Mouse (Mus musculus) neural tube, embryonic 13.5 days (tissue): ENCODE measurements around the gene Itga3. TPM values are rescaled to one million over a fixed set of nuclear protein-coding genes. Genes with fewer than 3 reads are reported as not detected.

Experiments
- ATAC-seq: fragments of 200-750 bp; cut with Nextera tagmentation; 2 replicates; pipeline ENCODE4 v1.8.0; 2017; ENCODE audit warnings: low read depth, mild to moderate bottlenecking, moderate TSS enrichment, moderate library complexity
- H3K27ac ChIP-seq: fragments of 300-500 bp; sonication (generic); replicated peaks from 2 replicates; pipeline ENCODE4 v1.5.1; 2015; ENCODE audit warnings: moderate library complexity, mild to moderate bottlenecking, inconsistent platforms
- H3K27me3 ChIP-seq: fragments of 300-500 bp; sonication (generic); 2 replicates; pipeline ENCODE4 v1.6.1; 2015; ENCODE audit warnings: mild to moderate bottlenecking, inconsistent platforms
- H3K36me3 ChIP-seq: fragments of 300-500 bp; sonication (generic); 2 replicates; pipeline ENCODE4 v1.6.1; 2015; ENCODE audit warnings: mild to moderate bottlenecking, inconsistent platforms
- H3K4me1 ChIP-seq: fragments of 300-500 bp; sonication (generic); replicated peaks from 2 replicates; pipeline ENCODE4 v1.6.1; 2015; ENCODE audit warnings: inconsistent platforms
- H3K4me2 ChIP-seq: fragments of 300-500 bp; sonication (generic); 2 replicates; pipeline ENCODE4 v1.6.1; 2015; ENCODE audit warnings: inconsistent platforms, mild to moderate bottlenecking, moderate library complexity
- H3K4me3 ChIP-seq: fragments of 300-500 bp; sonication (generic); 2 replicates; pipeline ENCODE4 v1.5.1; 2015; ENCODE audit warnings: mild to moderate bottlenecking, inconsistent platforms
- H3K9ac ChIP-seq: fragments of 300-500 bp; sonication (generic); 2 replicates; pipeline ENCODE4 v1.6.1; 2015; ENCODE audit warnings: moderate library complexity, mild to moderate bottlenecking, inconsistent platforms
- H3K9me3 ChIP-seq: fragments of 300-500 bp; sonication (generic); 2 replicates; pipeline ENCODE4 v1.6.1; 2016; ENCODE audit warnings: inconsistent platforms
- WGBS: fragments of 180-500 bp; shearing (Covaris S2); methylation state at CpG from one replicate; pipeline ENCODE4 v1.1.7; 2015; 5-methylcytosine and 5-hydroxymethylcytosine counted together
- polyA plus RNA-seq: library from polyadenylated mRNA; unstranded; fragments of >200 nt; fragmentation: Nextera tagmentation; extraction: Ambion mirVana; gene quantifications from 2 replicates; pipeline ENCODE4 v1.2.1, GENCODE M21; 2015

The Itga3 gene
- polyA plus RNA-seq, 1 experiment from 2014 or later = 12.0 TPM

DNA sequence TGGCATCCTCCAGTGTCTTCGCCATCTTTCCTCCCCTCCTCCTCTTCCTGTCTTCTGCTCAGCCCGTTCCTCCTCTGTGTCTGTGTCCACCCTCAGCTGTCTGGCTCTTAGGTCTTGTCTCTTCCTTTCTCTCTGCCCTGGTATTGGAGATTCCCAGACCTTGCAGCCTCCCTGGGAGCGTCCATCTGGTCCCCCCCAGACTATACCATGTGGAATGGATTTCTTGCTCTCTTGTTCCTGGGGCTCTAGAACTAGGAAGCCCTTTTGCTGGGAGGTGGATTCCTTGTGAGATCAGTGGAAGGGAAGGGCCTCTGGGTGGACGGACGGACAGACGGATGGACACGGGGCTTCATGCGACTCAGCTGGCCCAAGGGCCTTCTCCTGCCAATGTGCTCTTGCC, 80.5 kb downstream of the Itga3 start:
- Histone ChIP-seq H3K4me2 (peak overlapping the region; percentile 99), H3K9ac (peak overlapping the region; percentile 99), H3K4me1 (peaks cover 91% of the 10 kb centered on the region), H3K27ac (no peak overlapping the region), H3K9me3 (no peaks in the 10 kb centered on the region), H3K27me3 (no peaks in the 10 kb centered on the region), H3K36me3 (peaks cover 52% of the 10 kb centered on the region), H3K4me3 (peak overlapping the region; percentile 97)
- WGBS = 86% methylated on average over 8 of the region's 8 CpGs
- ATAC-seq = no peak

DNA sequence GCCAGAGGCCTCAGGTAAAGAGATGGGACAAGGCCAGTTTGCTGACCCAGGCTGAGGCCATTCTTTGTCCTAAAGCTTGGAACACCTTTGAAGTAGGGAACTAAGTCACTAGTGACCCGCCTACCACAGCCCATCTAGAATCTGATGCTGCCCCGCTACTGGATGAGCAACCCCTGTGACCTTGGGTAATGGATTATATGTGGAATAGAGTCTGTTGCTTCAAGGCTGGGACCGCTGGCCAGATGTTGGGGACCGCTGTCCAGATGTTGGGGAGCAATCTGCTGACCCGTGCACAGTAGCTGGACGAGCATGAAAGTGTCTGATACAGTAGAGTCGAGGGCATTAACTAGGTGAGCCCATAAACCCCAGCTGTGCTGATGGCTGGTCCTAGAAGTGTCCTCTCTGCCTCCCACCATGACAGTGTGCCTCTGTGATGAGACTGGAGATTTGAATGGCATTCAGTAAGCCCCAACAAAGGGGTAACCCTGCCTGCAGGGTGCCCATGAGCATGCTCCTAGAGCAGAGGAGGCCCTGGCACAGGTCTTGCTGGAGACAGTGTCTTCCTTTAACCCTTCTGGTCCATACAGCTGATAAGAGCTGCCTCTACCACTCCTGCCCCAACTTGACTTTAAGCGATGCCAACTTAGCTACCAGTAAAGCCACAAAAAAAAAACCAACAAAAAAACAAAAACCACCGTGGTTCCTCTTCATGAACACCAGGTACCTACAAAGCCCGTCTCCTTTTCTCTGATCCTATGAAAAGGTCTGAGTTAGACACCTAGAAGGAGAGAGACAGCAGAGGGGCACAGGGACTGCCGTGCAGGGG, 81.4 kb downstream of the Itga3 start:
- Histone ChIP-seq H3K4me3 (peak overlapping the region; percentile 97), H3K27ac (no peak overlapping the region), H3K9me3 (no peaks in the 10 kb centered on the region), H3K4me1 (peaks cover 87% of the 10 kb centered on the region), H3K4me2 (peak overlapping the region; percentile 99), H3K9ac (peak overlapping the region; percentile 99), H3K36me3 (peaks cover 42% of the 10 kb centered on the region), H3K27me3 (no peaks in the 10 kb centered on the region)
- 83% methylated on average over 11 of the region's 11 CpGs for WGBS
- no peak for ATAC-seq

Other genes starting within 250 kb of the Itga3 start
- 187 and 207 TPM in 2 replicates for gene Col1a1, start 140.6 kb downstream of the Itga3 start, polyA plus RNA-seq
- not detected in 2 replicates for gene Hils1, start 109.2 kb downstream of the Itga3 start, polyA plus RNA-seq
- 1.8 TPM in 1 of 2 replicates, not detected in the other for gene Sgca, start 100.5 kb downstream of the Itga3 start, polyA plus RNA-seq
- gene Ppp1r9b, start 85.8 kb downstream of the Itga3 start, polyA plus RNA-seq = 18.0 and 19.3 TPM in 2 replicates
- gene Samd14, start 66.9 kb downstream of the Itga3 start, polyA plus RNA-seq = 133 and 151 TPM in 2 replicates
- gene Pdk2, start 35.4 kb downstream of the Itga3 start, polyA plus RNA-seq = 26.2 and 27.6 TPM in 2 replicates
- gene Dlx3, start 43.3 kb upstream of the Itga3 start, polyA plus RNA-seq = 0.28 and 0.40 TPM in 2 replicates
- gene Dlx4, start 69.5 kb upstream of the Itga3 start, polyA plus RNA-seq = not detected in 2 replicates
- gene Tac4, start 184.7 kb upstream of the Itga3 start, polyA plus RNA-seq = 0.15 TPM in 1 of 2 replicates, not detected in the other
- gene Kat7, start 233.4 kb upstream of the Itga3 start, polyA plus RNA-seq = 58.3 and 60.7 TPM in 2 replicates